Mouse (Mus musculus): ENCODE results near the gene Gm20388. TPM values are rescaled to one million over a fixed set of nuclear protein-coding genes. Genes with fewer than 3 reads are reported as not detected.

Gm20388 gene
- polyA plus RNA-seq, 1 experiment: 28.1 TPM

DNA sequence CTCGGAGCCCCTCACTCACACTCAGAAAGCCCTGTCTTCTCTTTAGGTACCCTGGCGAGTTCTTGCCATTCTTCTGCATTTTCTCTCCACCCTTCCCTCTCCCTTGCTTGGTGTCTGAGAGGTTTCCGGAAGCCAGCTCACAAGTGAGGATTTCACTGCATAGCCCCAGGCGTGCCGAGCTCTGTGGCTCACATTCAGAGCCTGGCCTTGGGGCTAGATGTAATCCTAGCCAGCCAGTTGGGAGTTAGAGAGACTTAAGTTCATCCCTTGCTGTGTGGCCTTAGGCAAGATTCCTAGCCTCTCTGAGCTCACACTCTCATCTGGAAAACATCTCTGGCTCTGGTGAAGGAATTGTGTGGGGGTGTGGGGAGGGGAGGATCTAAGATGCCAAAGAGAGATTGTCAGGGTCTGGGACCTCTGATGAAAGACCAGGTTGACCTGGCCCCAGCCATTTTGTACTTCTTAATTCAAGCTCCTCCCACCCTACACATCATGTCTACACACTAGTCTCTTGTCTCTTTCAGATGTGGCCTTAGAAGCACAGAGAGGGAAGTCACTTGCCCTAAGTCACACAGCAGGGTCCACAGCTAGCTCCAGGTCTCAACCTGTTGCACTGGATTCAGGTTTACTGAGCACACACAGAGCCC lies 426.4 kb downstream of the Gm20388 start:
- Histone ChIP-seq H3K4me1 (ENCODE audit: control insufficient read depth, insufficient read depth, low read length) (peaks cover 32% of the 10 kb centered on the region), H3K4me3 (ENCODE audit: low read depth, low read length) (peak overlapping the region; percentile 33; the same call in 1 of the 2 replicates), H3K27ac (ENCODE audit: insufficient read depth, low read length) (peak overlapping the region; percentile 96), H3K9ac (ENCODE audit: low read depth, poor library complexity, severe bottlenecking) (peak overlapping the region; percentile 63; the same call in 1 of the 2 replicates), H3K27me3 (ENCODE audit: control insufficient read depth, insufficient read depth, low read length, poor library complexity, severe bottlenecking) (no peaks in the 10 kb centered on the region), H3K9me3 (replicated peaks; ENCODE audit: control insufficient read depth, insufficient read depth, low read length, poor library complexity, severe bottlenecking) (0 out of 2 replicates have a peak, but pooled peaks cover 5% of the 10 kb centered on the region), H3K36me3 (ENCODE audit: control insufficient read depth, insufficient read depth, low read length, poor library complexity, severe bottlenecking) (no peaks in the 10 kb centered on the region)
- TF ChIP-seq CTCF (IDR thresholded peaks at IDR 0.05; ENCODE audit: low read depth, low read length) (no peak), POLR2A (IDR thresholded peaks at IDR 0.05; ENCODE audit: insufficient read depth, low read length) (no peak), EP300 (IDR thresholded peaks at IDR 0.05; ENCODE audit: insufficient read depth, low read depth, low read length) (peak; percentile 95)

DNA sequence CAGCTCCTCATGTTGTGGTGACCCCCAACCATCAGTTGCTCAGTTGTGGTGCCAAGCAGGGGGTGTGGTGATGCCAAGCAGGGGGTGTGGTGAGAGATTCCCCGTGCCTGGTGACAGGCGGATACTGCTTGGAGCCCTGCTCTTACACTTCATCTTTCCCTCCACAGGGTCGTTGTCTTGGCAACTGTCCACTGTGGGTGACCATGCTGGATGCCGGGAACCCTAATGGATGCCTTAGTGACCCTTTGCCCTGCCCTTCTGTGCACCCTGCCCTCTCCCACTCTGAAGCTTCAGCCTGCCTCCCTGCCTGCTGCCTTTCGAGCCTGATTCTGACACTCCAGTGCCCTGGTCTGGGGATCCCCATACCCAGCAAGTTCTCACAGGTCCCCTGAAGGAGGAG lies 427.0 kb downstream of the Gm20388 start:
- peaks cover 30% of the 10 kb centered on the region for H3K4me1 ChIP-seq (ENCODE audit: control insufficient read depth, insufficient read depth, low read length)
- H3K27me3 ChIP-seq (ENCODE audit: control insufficient read depth, insufficient read depth, low read length, poor library complexity, severe bottlenecking): no peaks in the 10 kb centered on the region
- no peak for TF ChIP-seq POLR2A (IDR thresholded peaks at IDR 0.05; ENCODE audit: insufficient read depth, low read length)
- no peak for TF ChIP-seq CTCF (IDR thresholded peaks at IDR 0.05; ENCODE audit: low read depth, low read length)
- TF ChIP-seq EP300 (IDR thresholded peaks at IDR 0.05; ENCODE audit: insufficient read depth, low read depth, low read length): no peak

GRCm38 (mm10) chr8:120338678-120339077 lies 428.0 kb downstream of the Gm20388 start:
- no peaks in the 10 kb centered on the region for H3K36me3 ChIP-seq (ENCODE audit: control insufficient read depth, insufficient read depth, low read length, poor library complexity, severe bottlenecking)
- 0 out of 2 replicates have a peak, but pooled peaks cover 5% of the 10 kb centered on the region for H3K9me3 ChIP-seq (replicated peaks; ENCODE audit: control insufficient read depth, insufficient read depth, low read length, poor library complexity, severe bottlenecking)
- H3K4me3 ChIP-seq (ENCODE audit: low read depth, low read length): no peak overlapping the region
- no peaks in the 10 kb centered on the region for H3K27me3 ChIP-seq (ENCODE audit: control insufficient read depth, insufficient read depth, low read length, poor library complexity, severe bottlenecking)
- no peak for TF ChIP-seq POLR2A (IDR thresholded peaks at IDR 0.05; ENCODE audit: insufficient read depth, low read length)
- no peak for TF ChIP-seq EP300 (IDR thresholded peaks at IDR 0.05; ENCODE audit: insufficient read depth, low read depth, low read length)
- no peak for TF ChIP-seq CTCF (IDR thresholded peaks at IDR 0.05; ENCODE audit: low read depth, low read length)
- no peak overlapping the region for H3K9ac ChIP-seq (ENCODE audit: low read depth, poor library complexity, severe bottlenecking)
- H3K4me1 ChIP-seq (ENCODE audit: control insufficient read depth, insufficient read depth, low read length): peaks cover 24% of the 10 kb centered on the region
- H3K27ac ChIP-seq (ENCODE audit: insufficient read depth, low read length): peak overlapping the region; percentile 16; the same call in 1 of the 2 replicates

More for the DNA sequence above, 427.0 kb downstream of the Gm20388 start:
- H3K9ac ChIP-seq (ENCODE audit: low read depth, poor library complexity, severe bottlenecking): no peak overlapping the region
- H3K9me3 ChIP-seq (replicated peaks; ENCODE audit: control insufficient read depth, insufficient read depth, low read length, poor library complexity, severe bottlenecking): 0 out of 2 replicates have a peak, but pooled peaks cover 5% of the 10 kb centered on the region
- no peaks in the 10 kb centered on the region for H3K36me3 ChIP-seq (ENCODE audit: control insufficient read depth, insufficient read depth, low read length, poor library complexity, severe bottlenecking)
- H3K27ac ChIP-seq (ENCODE audit: insufficient read depth, low read length): peak overlapping the region; percentile 96
- H3K4me3 ChIP-seq (ENCODE audit: low read depth, low read length): no peak overlapping the region

- Histone ChIP-seq H3K9ac (ENCODE audit: low read depth, poor library complexity, severe bottlenecking) (no peak overlapping the region), H3K9me3 (replicated peaks; ENCODE audit: control insufficient read depth, insufficient read depth, low read length, poor library complexity, severe bottlenecking) (0 out of 2 replicates have a peak, but pooled peaks cover 5% of the 10 kb centered on the region), H3K27ac (ENCODE audit: insufficient read depth, low read length) (no peak overlapping the region), H3K4me3 (ENCODE audit: low read depth, low read length) (no peak overlapping the region), H3K36me3 (ENCODE audit: control insufficient read depth, insufficient read depth, low read length, poor library complexity, severe bottlenecking) (no peaks in the 10 kb centered on the region), H3K4me1 (ENCODE audit: control insufficient read depth, insufficient read depth, low read length) (peaks cover 17% of the 10 kb centered on the region), H3K27me3 (ENCODE audit: control insufficient read depth, insufficient read depth, low read length, poor library complexity, severe bottlenecking) (no peaks in the 10 kb centered on the region)
- no peak for TF ChIP-seq CTCF (IDR thresholded peaks at IDR 0.05; ENCODE audit: low read depth, low read length)
- TF ChIP-seq EP300 (IDR thresholded peaks at IDR 0.05; ENCODE audit: insufficient read depth, low read depth, low read length): no peak
- no peak for TF ChIP-seq POLR2A (IDR thresholded peaks at IDR 0.05; ENCODE audit: insufficient read depth, low read length)
Measured at GRCm38 (mm10) chr8:120339743-120340142, 429.1 kb downstream of the Gm20388 start.

- peak; percentile 75 for TF ChIP-seq EP300 (IDR thresholded peaks at IDR 0.05; ENCODE audit: insufficient read depth, low read depth, low read length)
- no peak for TF ChIP-seq POLR2A (IDR thresholded peaks at IDR 0.05; ENCODE audit: insufficient read depth, low read length)
- H3K36me3 ChIP-seq (ENCODE audit: control insufficient read depth, insufficient read depth, low read length, poor library complexity, severe bottlenecking): no peaks in the 10 kb centered on the region
- H3K4me1 ChIP-seq (ENCODE audit: control insufficient read depth, insufficient read depth, low read length): peaks cover 17% of the 10 kb centered on the region
- H3K4me3 ChIP-seq (ENCODE audit: low read depth, low read length): no peak overlapping the region
- no peaks in the 10 kb centered on the region for H3K27me3 ChIP-seq (ENCODE audit: control insufficient read depth, insufficient read depth, low read length, poor library complexity, severe bottlenecking)
- 0 out of 2 replicates have a peak, but pooled peaks cover 5% of the 10 kb centered on the region for H3K9me3 ChIP-seq (replicated peaks; ENCODE audit: control insufficient read depth, insufficient read depth, low read length, poor library complexity, severe bottlenecking)
- peak overlapping the region; percentile 67 for H3K27ac ChIP-seq (ENCODE audit: insufficient read depth, low read length)
- H3K9ac ChIP-seq (ENCODE audit: low read depth, poor library complexity, severe bottlenecking): peak overlapping the region; percentile 37
Measured at GRCm38 (mm10) chr8:120341124-120341523, 430.5 kb downstream of the Gm20388 start.

- no peaks in the 10 kb centered on the region for H3K27me3 ChIP-seq (ENCODE audit: control insufficient read depth, insufficient read depth, low read length, poor library complexity, severe bottlenecking)
- H3K36me3 ChIP-seq (ENCODE audit: control insufficient read depth, insufficient read depth, low read length, poor library complexity, severe bottlenecking): no peaks in the 10 kb centered on the region
- no peak overlapping the region for H3K27ac ChIP-seq (ENCODE audit: insufficient read depth, low read length)
Measured at GRCm38 (mm10) chr8:120342847-120343548, 432.4 kb downstream of the Gm20388 start.

More at GRCm38 (mm10) chr8:120342847-120343548, 432.4 kb downstream of the Gm20388 start:
- TF ChIP-seq CTCF (IDR thresholded peaks at IDR 0.05; ENCODE audit: low read depth, low read length) (no peak), EP300 (IDR thresholded peaks at IDR 0.05; ENCODE audit: insufficient read depth, low read depth, low read length) (no peak), POLR2A (IDR thresholded peaks at IDR 0.05; ENCODE audit: insufficient read depth, low read length) (no peak)
- H3K4me1 ChIP-seq (ENCODE audit: control insufficient read depth, insufficient read depth, low read length): peaks cover 9% of the 10 kb centered on the region
- no peak overlapping the region for H3K4me3 ChIP-seq (ENCODE audit: low read depth, low read length)
- H3K9ac ChIP-seq (ENCODE audit: low read depth, poor library complexity, severe bottlenecking): no peak overlapping the region
- 0 out of 2 replicates have a peak, but pooled peaks cover 5% of the 10 kb centered on the region for H3K9me3 ChIP-seq (replicated peaks; ENCODE audit: control insufficient read depth, insufficient read depth, low read length, poor library complexity, severe bottlenecking)

Measured in ES-Bruce4 (cell line).